Mouse (Mus musculus): Measurements from ENCODE around the gene Nedd9. TPM values are rescaled to one million over a fixed set of nuclear protein-coding genes. Genes with fewer than 3 reads are reported as not detected.

Gene Nedd9
- polyA plus RNA-seq, 1 experiment = 26.5 TPM

- Histone ChIP-seq H3K4me3 (replicated peaks; ENCODE audit: control insufficient read depth, low read depth, low read length) (no peak overlapping the region), H3K4me1 (ENCODE audit: control insufficient read depth, insufficient read depth, low read length) (peaks cover 11% of the 10 kb centered on the region), H3K27ac (ENCODE audit: control insufficient read depth, insufficient read depth, low read depth, low read length, poor library complexity) (peak overlapping the region; percentile 70; the same call in 1 of the 2 replicates)
- WGBS = 49% methylated on average over 2 of the region's 2 CpGs
- TF ChIP-seq CTCF (IDR thresholded peaks at IDR 0.05; ENCODE audit: control insufficient read depth, insufficient read depth, low read length) (no peak), POLR2A (IDR thresholded peaks at IDR 0.05; ENCODE audit: borderline replicate concordance, control insufficient read depth, low read depth, low read length) (no peak)
Measured at GRCm38 (mm10) chr13:41502917-41503301, 15.7 kb upstream of the Nedd9 start.

- 15% methylated on average over 12 of the region's 12 CpGs for WGBS
- H3K27ac ChIP-seq (ENCODE audit: control insufficient read depth, insufficient read depth, low read depth, low read length, poor library complexity) = peak overlapping the region; percentile 70; the same call in 1 of the 2 replicates
- no peak overlapping the region for H3K4me3 ChIP-seq (replicated peaks; ENCODE audit: control insufficient read depth, low read depth, low read length)
- TF ChIP-seq POLR2A (IDR thresholded peaks at IDR 0.05; ENCODE audit: borderline replicate concordance, control insufficient read depth, low read depth, low read length) = no peak
- no peak for TF ChIP-seq CTCF (IDR thresholded peaks at IDR 0.05; ENCODE audit: control insufficient read depth, insufficient read depth, low read length)
- H3K4me1 ChIP-seq (ENCODE audit: control insufficient read depth, insufficient read depth, low read length) = peaks cover 11% of the 10 kb centered on the region
Measured at GRCm38 (mm10) chr13:41502136-41502916, 15.2 kb upstream of the Nedd9 start.

DNA sequence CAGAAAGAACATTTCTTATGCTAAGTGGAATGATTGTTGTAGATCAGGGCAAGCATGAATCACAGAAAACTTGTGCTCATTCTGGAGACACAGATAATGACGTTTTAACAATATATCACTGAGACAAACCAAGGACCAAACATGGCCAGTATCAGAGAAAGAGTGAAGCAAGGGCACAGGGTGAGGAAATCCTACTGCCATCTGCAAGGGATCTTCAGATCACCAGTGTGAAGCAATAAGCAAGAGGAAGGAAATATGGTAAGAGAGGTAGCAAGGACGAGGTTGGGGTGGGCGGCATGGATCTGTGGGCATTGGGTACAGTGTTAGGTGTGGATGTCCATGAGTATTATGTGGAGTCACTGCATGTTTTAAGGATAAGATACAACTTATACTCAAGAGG lies 13.6 kb upstream of the Nedd9 start:
- peaks cover 9% of the 10 kb centered on the region for H3K4me1 ChIP-seq (ENCODE audit: control insufficient read depth, insufficient read depth, low read length)
- TF ChIP-seq POLR2A (IDR thresholded peaks at IDR 0.05; ENCODE audit: borderline replicate concordance, control insufficient read depth, low read depth, low read length) (no peak), CTCF (IDR thresholded peaks at IDR 0.05; ENCODE audit: control insufficient read depth, insufficient read depth, low read length) (no peak)
- H3K4me3 ChIP-seq (replicated peaks; ENCODE audit: control insufficient read depth, low read depth, low read length) = no peak overlapping the region
- 22% methylated on average over 3 of the region's 3 CpGs for WGBS
- H3K27ac ChIP-seq (ENCODE audit: control insufficient read depth, insufficient read depth, low read depth, low read length, poor library complexity) = no peak overlapping the region

DNA sequence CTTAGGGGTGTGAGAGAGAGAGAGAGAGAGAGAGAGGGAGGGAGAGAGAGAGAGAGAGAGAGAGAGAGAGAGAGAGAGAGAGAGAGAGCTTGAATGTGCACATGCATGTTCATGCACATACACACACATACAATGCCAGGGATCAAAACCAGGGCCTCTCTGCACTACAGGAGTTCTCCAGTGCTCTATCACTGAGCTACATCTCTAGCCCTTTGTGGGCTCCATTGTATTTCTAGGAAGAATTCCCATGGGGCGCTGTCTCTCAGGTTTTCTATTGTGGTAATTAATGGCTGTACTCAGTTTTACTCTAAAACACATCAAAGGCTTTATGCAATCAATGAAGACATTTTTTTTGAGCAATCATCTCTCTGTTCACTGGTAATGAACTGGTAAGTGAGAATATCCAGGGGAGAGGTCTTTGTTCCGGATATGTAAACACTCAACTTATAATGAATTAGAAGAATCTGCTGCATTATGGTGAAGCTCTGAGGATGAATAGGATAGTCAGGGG lies 11.5 kb upstream of the Nedd9 start:
- Histone ChIP-seq H3K4me1 (ENCODE audit: control insufficient read depth, insufficient read depth, low read length) (peaks cover 8% of the 10 kb centered on the region), H3K27ac (ENCODE audit: control insufficient read depth, insufficient read depth, low read depth, low read length, poor library complexity) (no peak overlapping the region), H3K4me3 (replicated peaks; ENCODE audit: control insufficient read depth, low read depth, low read length) (no peak overlapping the region)
- TF ChIP-seq POLR2A (IDR thresholded peaks at IDR 0.05; ENCODE audit: borderline replicate concordance, control insufficient read depth, low read depth, low read length) = no peak
- TF ChIP-seq CTCF (IDR thresholded peaks at IDR 0.05; ENCODE audit: control insufficient read depth, insufficient read depth, low read length) = no peak
- WGBS = 80% methylated on average over 2 of the region's 2 CpGs

GRCm38 (mm10) chr13:41494681-41495080 lies 7.5 kb upstream of the Nedd9 start:
- WGBS = 70% methylated on average over 2 of the region's 2 CpGs
- Histone ChIP-seq H3K4me1 (ENCODE audit: control insufficient read depth, insufficient read depth, low read length) (no peaks in the 10 kb centered on the region; the same call in none of the 2 replicates), H3K27ac (ENCODE audit: control insufficient read depth, insufficient read depth, low read depth, low read length, poor library complexity) (no peak overlapping the region), H3K4me3 (replicated peaks; ENCODE audit: control insufficient read depth, low read depth, low read length) (no peak overlapping the region)
- TF ChIP-seq POLR2A (IDR thresholded peaks at IDR 0.05; ENCODE audit: borderline replicate concordance, control insufficient read depth, low read depth, low read length) (no peak), CTCF (IDR thresholded peaks at IDR 0.05; ENCODE audit: control insufficient read depth, insufficient read depth, low read length) (no peak)

- no peak overlapping the region for H3K4me3 ChIP-seq (replicated peaks; ENCODE audit: control insufficient read depth, low read depth, low read length)
- peak overlapping the region; percentile 74 for H3K27ac ChIP-seq (ENCODE audit: control insufficient read depth, insufficient read depth, low read depth, low read length, poor library complexity)
- H3K4me1 ChIP-seq (ENCODE audit: control insufficient read depth, insufficient read depth, low read length) = peaks cover 5% of the 10 kb centered on the region
- TF ChIP-seq CTCF (IDR thresholded peaks at IDR 0.05; ENCODE audit: control insufficient read depth, insufficient read depth, low read length) (no peak), POLR2A (IDR thresholded peaks at IDR 0.05; ENCODE audit: borderline replicate concordance, control insufficient read depth, low read depth, low read length) (no peak)
- WGBS = 77% methylated on average over 8 of the region's 8 CpGs
Measured at GRCm38 (mm10) chr13:41491981-41492702, 5.0 kb upstream of the Nedd9 start.

GRCm38 (mm10) chr13:41491522-41491921 lies 4.4 kb upstream of the Nedd9 start:
- TF ChIP-seq CTCF (IDR thresholded peaks at IDR 0.05; ENCODE audit: control insufficient read depth, insufficient read depth, low read length) (no peak), POLR2A (IDR thresholded peaks at IDR 0.05; ENCODE audit: borderline replicate concordance, control insufficient read depth, low read depth, low read length) (no peak)
- Histone ChIP-seq H3K27ac (ENCODE audit: control insufficient read depth, insufficient read depth, low read depth, low read length, poor library complexity) (peak overlapping the region; percentile 74), H3K4me3 (replicated peaks; ENCODE audit: control insufficient read depth, low read depth, low read length) (no peak overlapping the region), H3K4me1 (ENCODE audit: control insufficient read depth, insufficient read depth, low read length) (peaks cover 5% of the 10 kb centered on the region)
- 62% methylated on average over 7 of the region's 7 CpGs for WGBS

- TF ChIP-seq POLR2A (IDR thresholded peaks at IDR 0.05; ENCODE audit: borderline replicate concordance, control insufficient read depth, low read depth, low read length) = no peak
- no peak for TF ChIP-seq CTCF (IDR thresholded peaks at IDR 0.05; ENCODE audit: control insufficient read depth, insufficient read depth, low read length)
- H3K27ac ChIP-seq (ENCODE audit: control insufficient read depth, insufficient read depth, low read depth, low read length, poor library complexity) = no peak overlapping the region
- 87% methylated on average over 8 of the region's 8 CpGs for whole genome bisulfite sequencing
- peaks cover 5% of the 10 kb centered on the region for H3K4me1 ChIP-seq (ENCODE audit: control insufficient read depth, insufficient read depth, low read length)
- H3K4me3 ChIP-seq (replicated peaks; ENCODE audit: control insufficient read depth, low read depth, low read length) = no peak overlapping the region
Measured at GRCm38 (mm10) chr13:41490282-41490681, 3.1 kb upstream of the Nedd9 start.

All from bone marrow, adult 2 months (tissue).